Mouse (Mus musculus) hindlimb bud, embryonic 11.5 days (tissue): Measurements from ENCODE around the gene Gm8909.
"Not testable (repeated sequence)": the region's sequence is repeated elsewhere in the genome, so short reads cannot be mapped to it uniquely, and the experiment has no call there.

Experiments used
- DNase-seq: peaks from one replicate; pipeline ENCODE4 v3.0.0-alpha.2; 2012; ENCODE audit warnings: low read depth, low spot score; ENCODE audit errors: extremely low spot score

The Gm8909 gene

GRCm38 (mm10) chr17:36116545-36116944 is 51.8 kb downstream of the Gm8909 start:
- not testable (repeated sequence) for DNase-seq
